Mouse (Mus musculus): ENCODE measurements around the gene Pxt1. TPM values are rescaled to one million over a fixed set of nuclear protein-coding genes. Genes with fewer than 3 reads are reported as not detected.

The Pxt1 gene
- polyA plus RNA-seq, 1 experiment from 2014 or later, result not detected

Other genes starting within 250 kb of the Pxt1 start
- 2.1 TPM in 2 replicates for gene AC170998.1, start 217.8 kb downstream of the Pxt1 start, polyA plus RNA-seq (2014; fragmentation: Nextera tagmentation; extraction: Ambion mirVana)
- gene Mapk13, start 174.5 kb downstream of the Pxt1 start, polyA plus RNA-seq (2014; fragmentation: Nextera tagmentation; extraction: Ambion mirVana), result 0.19 and 0.61 TPM in 2 replicates
- gene Brpf3, start 142.8 kb downstream of the Pxt1 start, polyA plus RNA-seq (2014; fragmentation: Nextera tagmentation; extraction: Ambion mirVana), result 4.7 and 8.2 TPM in 2 replicates
- 0.04 TPM in 1 of 2 replicates, not detected in the other for gene Pnpla1, start 85.4 kb downstream of the Pxt1 start, polyA plus RNA-seq (2014; fragmentation: Nextera tagmentation; extraction: Ambion mirVana)
- 1.0 and 1.2 TPM in 2 replicates for gene 4930539E08Rik, start 28.5 kb downstream of the Pxt1 start, polyA plus RNA-seq (2014; fragmentation: Nextera tagmentation; extraction: Ambion mirVana)
- 61.1 and 93.6 TPM in 2 replicates for gene Kctd20, start 8.1 kb upstream of the Pxt1 start, polyA plus RNA-seq (2014; fragmentation: Nextera tagmentation; extraction: Ambion mirVana)
- 74.8 and 102 TPM in 2 replicates for gene Stk38, start 64.2 kb upstream of the Pxt1 start, polyA plus RNA-seq (2014; fragmentation: Nextera tagmentation; extraction: Ambion mirVana)
- 486 and 559 TPM in 2 replicates for gene Srsf3, start 88.8 kb upstream of the Pxt1 start, polyA plus RNA-seq (2014; fragmentation: Nextera tagmentation; extraction: Ambion mirVana)
- 80.8 and 109 TPM in 2 replicates for gene Cdkn1a, start 147.1 kb upstream of the Pxt1 start, polyA plus RNA-seq (2014; fragmentation: Nextera tagmentation; extraction: Ambion mirVana)
- gene Rab44, start 170.3 kb upstream of the Pxt1 start, polyA plus RNA-seq (2014; fragmentation: Nextera tagmentation; extraction: Ambion mirVana), result 0.20 TPM in 1 of 2 replicates, not detected in the other